Mouse (Mus musculus): Measurements from ENCODE around the gene Scd2. TPM values are rescaled to one million over a fixed set of nuclear protein-coding genes. Genes with fewer than 3 reads are reported as not detected.
"Not testable (repeated sequence)": the region's sequence is repeated elsewhere in the genome, so short reads cannot be mapped to it uniquely, and the experiment has no call there.

Gene Scd2
- polyA plus RNA-seq, 1 experiment from 2014 or later, result 130 TPM

DNA sequence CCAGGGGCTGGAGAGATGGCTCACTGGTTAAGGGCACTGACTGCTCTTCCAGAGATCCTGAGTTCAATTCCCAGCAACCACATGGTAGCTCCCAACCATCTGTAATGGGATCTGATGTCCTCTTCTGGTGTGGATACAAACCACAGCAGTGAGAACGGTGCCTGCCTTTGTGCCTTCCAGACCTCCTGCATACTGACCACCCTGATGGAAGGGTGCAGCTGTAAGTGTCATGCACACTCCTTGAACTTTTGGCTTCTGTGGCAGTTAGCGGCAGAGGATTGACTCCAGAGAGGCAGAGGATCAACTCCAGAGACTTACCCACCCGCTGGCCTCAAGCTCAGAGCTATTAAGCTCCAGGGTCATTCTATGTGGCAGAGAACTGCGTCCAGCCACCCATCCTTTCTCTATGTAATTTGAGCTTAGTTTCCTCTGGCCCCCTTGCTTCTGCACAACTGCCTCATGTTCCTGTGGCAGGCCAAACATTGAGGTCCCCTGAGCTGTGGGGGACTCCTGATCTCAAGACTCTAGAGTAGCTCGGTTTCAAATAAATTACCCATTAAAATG is 23.4 kb downstream of the Scd2 start:
- H3K36me3 ChIP-seq, result no peaks in the 10 kb centered on the region
- no peak overlapping the region for H3K4me3 ChIP-seq
- no peaks in the 10 kb centered on the region for H3K27me3 ChIP-seq (replicated peaks)
- no peak overlapping the region for H3K9ac ChIP-seq
- no peak for ATAC-seq (ENCODE audit: extremely low read depth, insufficient number of reproducible peaks, low FRiP score, low TSS enrichment)
- WGBS, result 51% methylated on average over 5 of the region's 5 CpGs
- H3K4me1 ChIP-seq, result peaks cover 23% of the 10 kb centered on the region
- H3K4me2 ChIP-seq, result no peak overlapping the region
- H3K27ac ChIP-seq (replicated peaks), result no peak overlapping the region
- peaks cover 7% of the 10 kb centered on the region; the same call in 1 of the 2 replicates for H3K9me3 ChIP-seq

DNA sequence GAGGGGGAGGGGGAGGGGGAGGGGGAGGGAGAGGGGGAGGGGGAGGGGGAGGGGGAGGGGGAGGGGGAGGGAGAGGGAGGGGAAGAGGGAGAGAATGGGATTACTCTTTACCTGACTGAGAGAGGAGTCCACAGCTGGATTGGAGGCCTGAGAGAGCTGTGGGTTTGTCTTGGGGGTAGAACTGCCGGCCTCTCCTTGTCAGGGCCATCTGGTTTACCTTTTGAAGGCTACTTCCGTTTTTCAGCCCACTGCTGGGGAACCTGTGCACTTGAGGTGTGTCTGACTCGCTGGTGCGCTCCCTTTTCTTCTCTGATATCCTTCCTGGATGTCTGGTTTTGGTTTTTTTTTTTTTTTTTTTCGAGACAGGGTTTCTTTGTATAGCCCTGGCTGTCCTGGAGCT is 23.9 kb downstream of the Scd2 start:
- Histone ChIP-seq H3K36me3 (no peaks in the 10 kb centered on the region), H3K27ac (replicated peaks) (no peak overlapping the region), H3K9me3 (peaks cover 7% of the 10 kb centered on the region; the same call in 1 of the 2 replicates), H3K9ac (no peak overlapping the region), H3K4me3 (no peak overlapping the region), H3K4me2 (no peak overlapping the region), H3K4me1 (peaks cover 19% of the 10 kb centered on the region), H3K27me3 (replicated peaks) (no peaks in the 10 kb centered on the region)
- no peak for ATAC-seq (ENCODE audit: extremely low read depth, insufficient number of reproducible peaks, low FRiP score, low TSS enrichment)
- WGBS, result 67% methylated on average over 5 of the region's 5 CpGs

DNA sequence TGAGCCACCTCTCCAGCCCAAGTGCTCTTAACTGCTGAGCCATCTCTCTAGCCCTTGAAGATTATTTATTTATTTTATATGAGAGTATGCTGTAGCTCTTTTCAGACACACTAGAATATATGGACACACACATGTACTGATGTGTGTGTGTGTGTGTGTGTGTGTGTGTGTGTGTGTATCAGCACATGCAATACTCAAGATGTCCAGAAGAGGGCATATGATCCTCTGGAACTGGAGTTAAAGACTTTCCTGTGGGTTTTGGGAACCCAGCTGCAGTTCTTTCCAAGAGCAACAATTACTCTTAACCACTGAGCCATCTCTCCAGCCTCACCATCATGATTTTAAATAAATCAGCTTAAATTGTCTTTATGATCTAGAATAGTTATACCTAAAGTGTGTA is 25.1 kb downstream of the Scd2 start:
- no peak for ATAC-seq (ENCODE audit: extremely low read depth, insufficient number of reproducible peaks, low FRiP score, low TSS enrichment)
- H3K36me3 ChIP-seq, result no peaks in the 10 kb centered on the region
- no peak overlapping the region for H3K27ac ChIP-seq (replicated peaks)
- H3K4me1 ChIP-seq, result peaks cover 19% of the 10 kb centered on the region
- H3K4me3 ChIP-seq, result no peak overlapping the region
- H3K9ac ChIP-seq, result no peak overlapping the region
- H3K4me2 ChIP-seq, result no peak overlapping the region
- H3K27me3 ChIP-seq (replicated peaks), result no peaks in the 10 kb centered on the region
- H3K9me3 ChIP-seq, result peaks cover 7% of the 10 kb centered on the region; the same call in 1 of the 2 replicates

DNA sequence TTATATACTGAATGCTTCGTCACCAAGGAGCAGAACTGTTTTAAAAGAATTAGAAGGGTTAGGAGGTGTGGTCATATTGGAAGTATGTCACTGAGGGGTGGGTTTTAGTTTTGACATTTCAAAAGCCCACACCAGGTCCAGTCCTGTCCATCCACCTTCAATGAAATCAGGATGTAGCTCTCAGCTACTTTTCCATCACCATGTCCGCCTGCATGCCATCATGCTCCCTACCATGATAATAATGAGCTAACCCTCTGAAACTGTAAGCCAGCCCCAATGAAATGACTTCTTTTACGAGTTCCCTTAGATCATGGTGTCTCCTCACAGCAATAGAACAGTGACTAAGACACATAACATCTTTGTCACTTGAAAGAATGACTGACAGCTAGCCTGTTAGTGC is 26.8 kb downstream of the Scd2 start:
- no peak overlapping the region for H3K4me3 ChIP-seq
- no peak overlapping the region for H3K9ac ChIP-seq
- peaks cover 11% of the 10 kb centered on the region for H3K4me1 ChIP-seq
- H3K27ac ChIP-seq (replicated peaks), result no peak overlapping the region
- ATAC-seq (ENCODE audit: extremely low read depth, insufficient number of reproducible peaks, low FRiP score, low TSS enrichment), result no peak
- no peaks in the 10 kb centered on the region for H3K27me3 ChIP-seq (replicated peaks)
- WGBS, result 88% methylated on average over 3 of the region's 3 CpGs
- no peaks in the 10 kb centered on the region for H3K36me3 ChIP-seq
- peaks cover 7% of the 10 kb centered on the region; the same call in 1 of the 2 replicates for H3K9me3 ChIP-seq
- no peak overlapping the region for H3K4me2 ChIP-seq

DNA sequence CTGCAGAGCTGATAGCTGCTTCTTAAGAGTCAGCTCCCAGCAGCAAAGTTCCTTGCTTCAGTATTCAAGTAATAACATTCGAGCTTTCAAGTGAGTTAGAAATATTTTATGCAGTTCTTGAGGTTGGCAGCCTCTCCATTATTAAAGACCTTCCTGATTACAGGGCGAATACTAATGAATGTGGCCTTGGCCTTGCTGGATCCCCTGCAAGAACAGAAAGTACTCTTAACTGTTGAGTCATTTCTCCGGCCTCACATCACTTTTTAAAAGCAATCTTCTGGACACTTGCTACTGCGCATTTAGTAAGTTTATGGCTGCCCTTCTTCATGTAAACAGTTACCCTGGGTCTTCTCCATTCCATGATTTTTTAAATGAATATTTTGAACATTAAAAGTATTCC is 27.7 kb downstream of the Scd2 start:
- Histone ChIP-seq H3K27ac (replicated peaks) (no peak overlapping the region), H3K4me1 (peaks cover 2% of the 10 kb centered on the region; the same call in 1 of the 2 replicates), H3K36me3 (no peaks in the 10 kb centered on the region), H3K27me3 (replicated peaks) (no peaks in the 10 kb centered on the region), H3K9me3 (peaks cover 10% of the 10 kb centered on the region; the same call in 1 of the 2 replicates), H3K9ac (no peak overlapping the region), H3K4me2 (no peak overlapping the region), H3K4me3 (no peak overlapping the region)
- ATAC-seq (ENCODE audit: extremely low read depth, insufficient number of reproducible peaks, low FRiP score, low TSS enrichment), result no peak
- WGBS, result 74% methylated on average over 4 of the region's 4 CpGs

DNA sequence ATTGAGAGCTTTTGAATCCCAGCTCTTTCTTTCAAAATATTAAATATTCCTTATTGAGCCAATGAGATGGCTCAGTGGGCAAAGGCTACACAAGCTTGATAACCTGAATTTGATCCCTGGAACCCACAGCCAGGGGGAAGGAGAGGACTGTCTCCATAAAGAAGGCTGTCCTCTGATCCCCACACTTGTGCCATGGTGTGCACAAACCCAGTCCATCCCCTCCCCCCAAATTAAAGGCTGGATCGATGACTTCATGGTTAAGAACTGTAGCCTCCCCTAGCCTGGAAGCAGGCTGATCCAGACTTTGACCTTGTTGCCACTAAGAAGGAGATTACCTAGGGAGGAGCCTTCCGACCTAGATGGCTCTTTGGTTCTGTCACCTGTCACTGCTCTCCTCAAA is 28.2 kb downstream of the Scd2 start:
- WGBS, result 37% methylated on average over 2 of the region's 2 CpGs
- H3K4me3 ChIP-seq, result no peak overlapping the region
- H3K27ac ChIP-seq (replicated peaks), result no peak overlapping the region
- H3K4me1 ChIP-seq, result no peaks in the 10 kb centered on the region
- H3K27me3 ChIP-seq (replicated peaks), result no peaks in the 10 kb centered on the region
- peaks cover 12% of the 10 kb centered on the region; the same call in 1 of the 2 replicates for H3K9me3 ChIP-seq
- H3K4me2 ChIP-seq, result no peak overlapping the region
- ATAC-seq (ENCODE audit: extremely low read depth, insufficient number of reproducible peaks, low FRiP score, low TSS enrichment), result no peak
- no peaks in the 10 kb centered on the region for H3K36me3 ChIP-seq
- no peak overlapping the region for H3K9ac ChIP-seq

DNA sequence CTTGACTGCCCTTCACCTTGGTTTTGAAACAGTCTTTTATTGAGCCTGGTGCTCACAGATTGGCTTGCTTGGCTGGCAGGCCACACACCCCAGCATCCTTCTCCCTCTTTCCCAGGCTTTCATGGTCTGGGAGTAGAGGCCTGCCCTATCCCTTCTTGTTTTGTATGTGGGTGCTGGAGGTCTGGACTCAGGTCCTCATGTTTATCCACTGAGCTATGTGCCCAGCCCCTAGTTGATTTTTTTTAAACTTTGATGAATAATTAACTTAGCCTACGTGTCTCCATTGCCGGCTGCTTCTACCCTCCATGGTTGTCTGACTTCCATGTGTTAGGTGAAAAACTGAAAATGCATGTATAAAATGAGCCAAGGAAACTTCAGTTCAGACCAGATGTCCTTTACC is 36.1 kb downstream of the Scd2 start:
- no peak overlapping the region for H3K4me2 ChIP-seq

DNA sequence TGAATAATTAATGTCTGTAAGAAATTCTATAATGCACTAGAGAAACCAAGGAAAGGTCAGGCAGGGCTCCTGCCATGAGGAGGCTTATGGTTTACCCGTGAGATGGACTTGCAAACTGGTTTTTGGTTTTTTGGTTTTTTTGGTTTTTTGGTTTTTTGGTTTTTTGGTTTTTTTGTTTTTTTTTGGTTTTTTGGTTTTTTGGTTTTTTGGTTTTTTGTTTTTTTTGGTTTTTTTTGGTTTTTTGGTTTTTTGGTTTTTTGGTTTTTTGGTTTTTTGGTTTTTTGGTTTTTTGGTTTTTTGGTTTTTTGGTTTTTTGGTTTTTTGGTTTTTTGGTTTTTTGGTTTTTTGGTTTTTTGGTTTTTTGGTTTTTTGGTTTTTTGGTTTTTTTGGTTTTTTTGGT is 37.7 kb downstream of the Scd2 start:
- not testable (repeated sequence) for H3K4me3 ChIP-seq; H3K9me3 ChIP-seq; H3K27me3 ChIP-seq (replicated peaks); H3K9ac ChIP-seq; H3K27ac ChIP-seq (replicated peaks); ATAC-seq (ENCODE audit: extremely low read depth, insufficient number of reproducible peaks, low FRiP score, low TSS enrichment); H3K4me2 ChIP-seq; H3K36me3 ChIP-seq
- peaks cover 41% of the 10 kb centered on the region for H3K4me1 ChIP-seq
- 86% methylated on average over 1 of the region's 1 CpGs for WGBS

More for the DNA sequence above, 36.1 kb downstream of the Scd2 start:
- H3K4me1 ChIP-seq, result peaks cover 28% of the 10 kb centered on the region
- H3K36me3 ChIP-seq, result peaks cover 7% of the 10 kb centered on the region; the same call in 1 of the 2 replicates
- H3K27ac ChIP-seq (replicated peaks), result no peak overlapping the region
- no peak overlapping the region for H3K9ac ChIP-seq
- no peaks in the 10 kb centered on the region for H3K27me3 ChIP-seq (replicated peaks)
- H3K4me3 ChIP-seq, result no peak overlapping the region
- H3K9me3 ChIP-seq, result peaks cover 5% of the 10 kb centered on the region; the same call in 1 of the 2 replicates
- WGBS, result 89% methylated on average over 2 of the region's 2 CpGs
- ATAC-seq (ENCODE audit: extremely low read depth, insufficient number of reproducible peaks, low FRiP score, low TSS enrichment), result no peak

DNA sequence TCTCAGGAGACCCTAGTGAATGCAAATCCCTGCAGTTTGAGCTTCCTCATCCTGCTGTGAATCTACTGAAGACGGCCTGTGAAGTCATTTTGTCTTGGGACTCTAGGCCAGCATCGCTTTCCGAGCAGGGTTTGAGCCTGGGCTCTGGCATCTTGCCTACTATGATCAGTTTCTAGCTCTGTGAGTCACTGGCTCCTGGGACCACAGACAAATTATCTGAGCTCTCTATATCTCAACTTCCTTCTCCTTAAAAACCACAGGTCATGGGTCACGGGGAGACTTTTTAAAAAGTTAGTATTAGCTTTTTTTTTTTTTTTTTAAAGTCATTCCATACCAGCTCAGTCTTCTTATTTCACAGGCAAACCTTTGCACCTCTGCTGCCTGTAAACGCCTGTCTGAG is 38.4 kb downstream of the Scd2 start:
- Histone ChIP-seq H3K36me3 (peaks cover 7% of the 10 kb centered on the region; the same call in 1 of the 2 replicates), H3K27me3 (replicated peaks) (no peaks in the 10 kb centered on the region), H3K9me3 (no peaks in the 10 kb centered on the region; the same call in 1 of the 2 replicates), H3K4me1 (peaks cover 41% of the 10 kb centered on the region), H3K27ac (replicated peaks) (peak overlapping the region; percentile 55; the same call in 1 of the 2 replicates), H3K4me3 (no peak overlapping the region), H3K9ac (no peak overlapping the region), H3K4me2 (no peak overlapping the region)
- WGBS, result 74% methylated on average over 5 of the region's 5 CpGs
- ATAC-seq (ENCODE audit: extremely low read depth, insufficient number of reproducible peaks, low FRiP score, low TSS enrichment), result no peak

DNA sequence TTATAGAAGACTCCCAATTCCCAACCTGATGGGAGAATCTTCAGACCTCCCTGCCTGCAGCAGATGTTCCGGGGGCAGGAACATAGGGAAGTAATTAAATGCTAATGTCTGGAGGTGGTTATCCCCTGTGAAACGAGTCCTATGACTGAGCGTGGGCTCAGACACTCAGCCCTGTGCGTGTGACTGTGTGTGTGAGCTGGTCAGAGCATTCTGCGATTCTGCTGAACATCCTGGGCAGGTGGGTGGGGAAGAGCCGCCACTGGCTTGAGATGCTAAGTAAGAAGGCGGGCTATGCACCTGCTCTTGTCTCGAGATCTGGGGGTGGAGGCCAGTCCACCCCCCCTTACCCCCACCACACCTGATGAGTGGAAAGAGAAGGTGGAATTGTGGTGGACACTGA is 38.9 kb downstream of the Scd2 start:
- H3K27ac ChIP-seq (replicated peaks), result peak overlapping the region; percentile 55
- H3K4me2 ChIP-seq, result no peak overlapping the region
- peaks cover 41% of the 10 kb centered on the region for H3K4me1 ChIP-seq
- ATAC-seq (ENCODE audit: extremely low read depth, insufficient number of reproducible peaks, low FRiP score, low TSS enrichment), result no peak
- no peak overlapping the region for H3K9ac ChIP-seq
- WGBS, result 74% methylated on average over 8 of the region's 8 CpGs
- H3K9me3 ChIP-seq, result no peaks in the 10 kb centered on the region; the same call in 1 of the 2 replicates
- peaks cover 5% of the 10 kb centered on the region; the same call in 1 of the 2 replicates for H3K36me3 ChIP-seq
- H3K27me3 ChIP-seq (replicated peaks), result no peaks in the 10 kb centered on the region
- H3K4me3 ChIP-seq, result no peak overlapping the region

DNA sequence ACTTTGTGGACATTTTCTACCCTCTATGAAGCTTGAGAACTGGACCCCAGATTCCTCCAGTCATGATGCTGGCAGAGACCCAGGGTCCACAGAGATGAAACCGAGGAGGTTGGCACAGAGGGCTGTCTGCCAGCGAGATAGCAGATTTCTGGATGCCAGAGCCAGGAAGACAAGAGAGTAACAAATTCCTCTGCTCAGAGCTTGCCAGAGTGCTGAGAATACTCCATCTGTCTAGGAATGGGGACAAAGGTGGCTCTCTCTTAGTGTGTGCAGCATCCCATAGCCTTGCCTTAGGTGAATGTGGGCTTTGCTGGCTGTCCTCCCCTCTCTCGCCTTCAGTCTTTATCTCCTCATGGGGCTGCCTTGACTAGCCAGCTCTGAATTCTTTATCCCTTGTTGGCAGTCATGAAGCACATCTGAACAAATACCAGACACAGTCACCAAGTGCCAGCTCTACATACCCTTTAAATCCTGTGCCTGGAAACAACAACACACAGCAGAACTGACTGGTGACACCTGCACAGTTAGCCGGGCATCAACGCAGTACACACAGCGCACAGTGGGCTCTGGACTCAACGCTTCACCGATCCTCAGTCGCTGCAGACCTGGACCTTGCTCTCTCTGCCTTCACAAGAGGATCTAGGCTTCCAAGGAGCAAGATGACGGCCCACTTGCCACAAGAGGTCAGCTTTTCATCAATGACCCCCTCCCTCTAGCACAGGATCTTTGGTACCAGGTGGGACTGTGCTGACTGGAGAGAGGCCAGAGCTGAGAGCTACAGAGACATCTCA is 39.6 kb downstream of the Scd2 start, which contains the start of gene Scd4:
Gene Scd4, plus strand, starts transcription at position 260 of the 791 bp plus-strand sequence.
- peak within 1 kb of the TSS; percentile 55 for H3K27ac ChIP-seq (replicated peaks)
- no peaks in the 10 kb centered on the region for H3K9me3 ChIP-seq
- no peak within 1 kb of the TSS for H3K4me3 ChIP-seq
- H3K27me3 ChIP-seq (replicated peaks), result no peaks in the 10 kb centered on the region
- H3K36me3 ChIP-seq, result no peaks in the 10 kb centered on the region
- peak within 1 kb of the TSS; percentile 15; the same call in 1 of the 2 replicates for H3K9ac ChIP-seq
- H3K4me2 ChIP-seq, result peak within 1 kb of the TSS; percentile 31
- H3K4me1 ChIP-seq, result peaks cover 41% of the 10 kb centered on the region
- no peak for ATAC-seq (ENCODE audit: extremely low read depth, insufficient number of reproducible peaks, low FRiP score, low TSS enrichment)
- 57% methylated on average over 10 of the region's 10 CpGs for WGBS
